Mouse (Mus musculus) bone marrow macrophage, adult 2 months (primary cell): ENCODE data around the gene Fgfr2.

ENCODE experiments used
- CTCF ChIP-seq: IDR thresholded peaks from 2 replicates; pipeline ENCODE4 v1.5.1; 2012; ENCODE audit warnings: low read depth, mild to moderate bottlenecking, low read length, moderate library complexity
- POLR2A ChIP-seq: IDR thresholded peaks from 2 replicates; pipeline ENCODE4 v1.6.1; 2012; ENCODE audit warnings: mild to moderate bottlenecking, low read depth, low read length, borderline replicate concordance

DNA sequence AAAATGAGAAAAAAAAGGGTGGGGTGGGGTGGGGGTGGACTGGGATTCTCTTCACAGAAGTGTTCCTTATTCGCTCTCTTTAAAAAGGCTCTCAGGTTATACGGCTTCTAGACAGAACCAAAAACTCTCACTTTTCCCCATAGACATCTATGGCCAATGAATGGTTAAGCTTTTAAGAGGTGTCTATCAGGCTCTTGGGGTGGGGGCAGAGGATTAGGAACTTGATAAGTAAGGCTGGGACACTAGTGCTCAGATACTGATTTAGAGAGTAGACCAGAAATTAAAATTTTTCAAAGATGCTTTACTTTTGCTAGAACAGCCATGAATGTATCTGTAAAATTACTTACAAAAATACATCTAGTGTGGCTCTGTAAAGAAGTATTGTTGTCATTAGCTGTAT lies 528.8 kb downstream of the Fgfr2 start:
- TF ChIP-seq POLR2A (no peak), CTCF (no peak)
